Mouse (Mus musculus) layer of hippocampus, adult 8-10 months (tissue): ENCODE measurements around the gene Evc2. TPM values are rescaled to one million over a fixed set of nuclear protein-coding genes. Genes with fewer than 3 reads are reported as not detected.

Experiments
- DNase-seq, 2 experiments: peaks; one replicate each; pipeline ENCODE4 v3.0.0; 2022; ENCODE audit warnings: low spot score in 2 of 2
- total RNA-seq, 4 experiments: library from RNA; stranded (reverse); gene quantifications; 2 replicates each; pipeline ENCODE4 v1.2.4; 2022

Evc2 gene
- total RNA-seq, 4 experiments from 2014 or later: 20.0 to 28.4 (median 26.3) TPM

DNA sequence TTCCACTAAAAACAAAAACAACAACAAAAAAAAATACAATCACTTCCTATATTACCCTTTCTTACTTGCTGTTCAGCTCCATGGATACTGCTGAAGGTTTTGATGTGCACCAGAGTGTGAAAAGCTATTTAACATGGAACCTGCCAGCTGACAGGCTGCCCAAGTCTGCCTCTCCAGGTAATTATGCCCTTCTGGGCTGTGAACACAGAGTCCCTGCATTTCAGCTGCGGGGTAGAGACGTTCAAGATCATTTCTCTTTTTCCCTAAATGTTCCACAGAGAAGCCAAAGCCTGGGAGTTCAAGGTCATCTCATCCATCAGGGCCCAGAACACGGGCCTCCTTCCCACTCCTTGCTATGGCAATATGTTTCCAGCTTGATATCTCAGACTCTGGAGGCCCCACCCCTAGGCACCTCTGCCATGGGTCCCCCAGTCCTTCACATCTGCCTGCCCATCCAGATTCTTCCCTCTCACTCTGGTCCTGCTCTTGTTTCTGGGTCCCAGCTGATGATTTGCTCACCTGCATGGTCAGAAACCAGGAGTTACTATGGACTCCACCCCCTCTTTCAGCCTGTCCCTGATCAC, 133.8 kb downstream of the Evc2 start:
- DNase-seq: no peak

Other genes with a start within 250 kb of the Evc2 start
- 100 to 1,000 TPM; 202 to 212 (median 207) TPM for gene Crmp1, start 96.6 kb upstream of the Evc2 start, total RNA-seq
- 10 to 100 TPM; 13.9 to 18.7 (median 16.5) TPM for gene Evc, start 1.6 kb upstream of the Evc2 start, total RNA-seq